Mouse (Mus musculus) midbrain, embryonic 16.5 days (tissue): ENCODE results near the gene Rabggtb. TPM values are rescaled to one million over a fixed set of nuclear protein-coding genes. Genes with fewer than 3 reads are reported as not detected.
A peak's percentile ranks its signal among the peaks of the same experiment; 100 is the strongest.

ENCODE experiments used
- ATAC-seq: fragments of 200-750 bp; cut with Nextera tagmentation; 2 replicates; pipeline ENCODE4 v1.8.0; 2017; ENCODE audit warnings: moderate TSS enrichment
- H3K27ac ChIP-seq: fragments of 300-500 bp; sonication (generic); 2 replicates; pipeline ENCODE4 v1.5.1; 2014; ENCODE audit warnings: mild to moderate bottlenecking, low read length, mixed read lengths
- H3K27me3 ChIP-seq: fragments of 300-500 bp; sonication (generic); 2 replicates; pipeline ENCODE4 v1.6.1; 2014; ENCODE audit warnings: low read depth, low read length, mixed read lengths; ENCODE audit not compliant: control insufficient read depth, insufficient read depth
- H3K36me3 ChIP-seq: fragments of 300-500 bp; sonication (generic); 2 replicates; pipeline ENCODE4 v1.6.1; 2014; ENCODE audit warnings: mild to moderate bottlenecking, low read length, moderate library complexity, mixed read lengths; ENCODE audit not compliant: control insufficient read depth, insufficient read depth
- H3K4me1 ChIP-seq: fragments of 300-500 bp; sonication (generic); 2 replicates; pipeline ENCODE4 v1.6.1; 2014; ENCODE audit warnings: mild to moderate bottlenecking, low read length, mixed read lengths; ENCODE audit not compliant: control insufficient read depth, insufficient read depth
- H3K4me2 ChIP-seq: fragments of 300-500 bp; sonication (generic); 2 replicates; pipeline ENCODE4 v1.6.1; 2014; ENCODE audit warnings: mild to moderate bottlenecking, low read length, mixed read lengths
- H3K4me3 ChIP-seq: fragments of 300-500 bp; sonication (generic); 2 replicates; pipeline ENCODE4 v1.5.1; 2014; ENCODE audit warnings: low read depth, mild to moderate bottlenecking, low read length, moderate library complexity, mixed read lengths
- H3K9ac ChIP-seq: fragments of 300-500 bp; sonication (generic); 2 replicates; pipeline ENCODE4 v1.6.1; 2014; ENCODE audit warnings: low read depth, low read length, mixed read lengths
- H3K9me3 ChIP-seq: fragments of 300-500 bp; sonication (generic); replicated peaks from 2 replicates; pipeline ENCODE4 v1.6.1; 2014; ENCODE audit warnings: mild to moderate bottlenecking, low read length, mixed read lengths; ENCODE audit not compliant: control insufficient read depth, poor library complexity, severe bottlenecking
- WGBS: fragments of 180-500 bp; shearing (Covaris S2); extraction: QIAGEN DNeasy Blood & Tissue Kit; methylation state at CpG from one replicate; pipeline ENCODE4 v1.1.7; 2014; 5-methylcytosine and 5-hydroxymethylcytosine counted together
- polyA plus RNA-seq: library from polyadenylated mRNA; unstranded; fragments of >200 nt; fragmentation: Nextera tagmentation; extraction: Ambion mirVana; gene quantifications from 2 replicates; pipeline ENCODE4 v1.2.1, GENCODE M21; 2015

Rabggtb gene
- polyA plus RNA-seq, result 49.3 and 56.5 TPM in 2 replicates

DNA sequence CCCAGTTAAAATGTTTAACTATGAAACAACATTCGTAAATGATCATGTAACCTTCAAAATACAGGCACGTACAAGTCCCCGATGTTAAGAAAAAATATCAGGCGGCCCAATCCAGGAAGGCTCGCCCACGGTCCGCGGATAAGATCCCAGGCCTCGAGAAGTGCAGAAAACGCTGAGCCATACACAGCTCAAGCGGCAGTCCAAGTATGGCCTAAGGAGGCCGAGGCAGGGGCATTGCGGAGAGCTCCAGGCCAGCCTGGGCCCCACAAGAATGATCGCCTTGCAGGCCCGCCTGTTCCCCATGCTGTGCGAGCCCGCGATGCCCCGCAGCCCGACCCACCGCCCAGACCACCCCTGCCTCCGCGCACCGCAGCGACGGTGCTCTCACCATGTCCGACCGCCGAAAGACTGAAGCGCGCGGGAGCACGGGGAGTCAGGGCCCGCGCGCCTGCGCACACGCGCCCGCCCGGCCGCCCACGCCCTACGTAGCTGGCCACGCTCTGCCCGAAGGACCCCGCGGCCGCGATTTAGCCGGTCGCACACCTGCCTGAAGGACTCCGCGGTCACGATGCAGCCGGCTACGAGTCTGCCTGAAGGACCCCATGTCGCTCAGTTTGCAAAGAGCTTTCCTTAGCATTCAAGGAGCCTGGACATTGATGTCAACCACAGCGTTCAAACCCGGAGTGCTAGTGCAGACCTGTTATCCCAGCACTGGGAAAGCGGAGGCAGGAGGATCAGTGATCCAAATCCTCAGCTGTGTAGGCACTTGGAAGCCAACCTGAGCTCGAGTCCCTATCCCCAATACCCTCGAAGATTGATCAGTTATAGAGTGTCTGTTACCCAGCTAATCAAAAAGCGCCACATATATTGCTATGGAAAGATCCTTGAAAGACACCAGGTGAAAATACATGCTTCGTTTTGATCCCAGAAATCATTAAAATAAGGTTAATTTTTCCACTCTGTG, at the start of gene Rabggtb:
TSS of gene Rabggtb (minus strand) at position 464 of the 964 bp plus-strand sequence.
- Histone ChIP-seq H3K4me1 (peaks cover 32% of the 10 kb centered on the region), H3K36me3 (peaks cover 26% of the 10 kb centered on the region), H3K4me2 (peak within 1 kb of the TSS; percentile 78), H3K27me3 (no peaks in the 10 kb centered on the region), H3K9ac (peak within 1 kb of the TSS; percentile 97), H3K27ac (peak within 1 kb of the TSS; percentile 92), H3K4me3 (peak within 1 kb of the TSS; percentile 86), H3K9me3 (no peaks in the 10 kb centered on the region)
- WGBS, result under 1% methylated on average over 64 of the region's 65 CpGs
- ATAC-seq, result peak; percentile 98

DNA sequence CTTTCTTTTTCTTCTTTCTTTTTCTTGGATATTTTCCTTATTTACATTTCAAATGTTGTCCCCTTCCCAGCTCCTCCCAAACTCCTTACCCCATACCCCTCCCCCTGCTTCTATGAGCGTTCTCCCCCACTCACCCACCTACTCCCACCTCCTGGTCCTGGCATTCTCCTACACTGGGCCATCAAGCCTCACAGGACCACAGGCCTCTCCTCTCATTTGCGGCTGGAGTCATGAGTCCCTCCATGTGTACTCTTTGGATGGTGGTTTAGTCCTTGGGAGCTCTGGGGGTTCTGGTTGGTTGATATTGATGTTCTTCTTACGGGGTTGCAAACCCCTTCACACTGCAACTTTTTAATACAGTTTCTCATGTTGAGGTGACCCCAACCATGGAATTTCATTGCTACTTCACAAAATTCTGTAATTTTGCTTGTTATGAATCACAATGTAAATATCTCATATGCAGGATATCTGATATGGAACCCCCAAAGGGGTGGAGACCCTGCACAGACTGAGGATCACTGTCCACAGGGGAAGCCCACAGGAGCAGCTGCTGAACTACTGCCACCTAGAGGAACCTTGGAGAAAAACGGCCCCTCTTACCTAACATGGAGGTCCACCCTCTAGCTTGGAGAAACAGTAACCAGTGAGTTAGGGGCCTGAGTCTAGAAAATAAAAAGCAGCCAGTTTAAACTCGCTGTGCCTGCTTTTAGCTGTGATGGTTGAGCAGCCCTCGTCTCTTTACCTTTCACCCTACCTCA, 49.0 kb upstream of the Rabggtb start:
- H3K9me3 ChIP-seq, result no peaks in the 10 kb centered on the region
- no peak overlapping the region for H3K4me2 ChIP-seq
- H3K27ac ChIP-seq, result no peak overlapping the region
- H3K4me3 ChIP-seq, result no peak overlapping the region
- H3K4me1 ChIP-seq, result no peaks in the 10 kb centered on the region
- H3K9ac ChIP-seq, result no peak overlapping the region
- 75% methylated on average over 6 of the region's 6 CpGs for WGBS
- H3K36me3 ChIP-seq, result no peaks in the 10 kb centered on the region
- no peaks in the 10 kb centered on the region for H3K27me3 ChIP-seq
- no peak for ATAC-seq

DNA sequence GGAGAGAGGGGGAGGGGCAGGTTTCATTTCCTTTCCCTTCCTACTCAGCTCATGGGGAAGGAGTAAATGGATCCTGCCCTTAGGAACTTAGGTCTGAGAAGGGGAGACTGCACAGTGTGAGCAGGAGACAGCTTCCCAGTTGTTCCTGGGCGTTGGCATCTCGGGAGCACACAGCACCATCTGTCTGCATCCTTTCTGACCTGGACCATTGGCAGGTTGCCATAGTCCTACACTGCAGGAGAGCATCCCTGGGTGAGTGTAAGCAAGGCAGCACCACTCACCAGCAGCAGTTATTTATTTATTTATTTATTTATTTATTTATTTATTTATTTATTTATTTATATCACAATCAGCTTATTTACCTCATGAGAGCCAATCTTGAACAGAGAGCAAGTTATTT, 48.1 kb upstream of the Rabggtb start:
- Histone ChIP-seq H3K27me3 (no peaks in the 10 kb centered on the region), H3K4me1 (no peaks in the 10 kb centered on the region), H3K9ac (no peak overlapping the region), H3K36me3 (no peaks in the 10 kb centered on the region), H3K27ac (no peak overlapping the region), H3K4me2 (no peak overlapping the region), H3K4me3 (no peak overlapping the region), H3K9me3 (no peaks in the 10 kb centered on the region)
- WGBS, result 55% methylated on average over 2 of the region's 2 CpGs
- ATAC-seq, result no peak

DNA sequence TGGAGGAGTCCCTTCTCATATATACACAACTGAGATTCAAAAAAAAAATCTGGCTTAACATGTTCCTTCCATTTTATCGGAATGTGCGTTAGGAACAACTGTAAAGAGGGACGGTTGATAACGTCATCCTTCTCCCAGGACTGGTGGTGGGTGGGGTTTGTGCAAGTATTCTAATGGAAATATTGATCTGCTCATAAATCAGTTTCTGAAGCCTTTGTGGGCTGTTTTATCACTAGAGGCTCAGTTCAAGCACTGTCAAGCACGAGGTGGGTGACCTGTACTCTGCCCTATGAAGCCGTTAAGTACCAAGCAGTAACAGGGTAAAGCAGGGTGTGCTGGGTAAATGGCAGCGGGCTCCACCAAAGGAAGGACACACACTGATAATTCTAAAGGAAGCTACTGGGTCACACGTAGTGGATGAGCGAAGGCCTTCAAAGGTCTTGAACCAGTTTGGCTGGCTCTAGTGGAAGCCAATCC, 47.0 kb upstream of the Rabggtb start:
- Histone ChIP-seq H3K36me3 (no peaks in the 10 kb centered on the region), H3K4me2 (no peak overlapping the region), H3K9ac (no peak overlapping the region), H3K27ac (no peak overlapping the region), H3K27me3 (no peaks in the 10 kb centered on the region), H3K4me3 (no peak overlapping the region), H3K9me3 (no peaks in the 10 kb centered on the region), H3K4me1 (no peaks in the 10 kb centered on the region)
- WGBS, result 81% methylated on average over 9 of the region's 9 CpGs
- ATAC-seq, result peak; percentile 57; the same call in 1 of the 2 replicates

DNA sequence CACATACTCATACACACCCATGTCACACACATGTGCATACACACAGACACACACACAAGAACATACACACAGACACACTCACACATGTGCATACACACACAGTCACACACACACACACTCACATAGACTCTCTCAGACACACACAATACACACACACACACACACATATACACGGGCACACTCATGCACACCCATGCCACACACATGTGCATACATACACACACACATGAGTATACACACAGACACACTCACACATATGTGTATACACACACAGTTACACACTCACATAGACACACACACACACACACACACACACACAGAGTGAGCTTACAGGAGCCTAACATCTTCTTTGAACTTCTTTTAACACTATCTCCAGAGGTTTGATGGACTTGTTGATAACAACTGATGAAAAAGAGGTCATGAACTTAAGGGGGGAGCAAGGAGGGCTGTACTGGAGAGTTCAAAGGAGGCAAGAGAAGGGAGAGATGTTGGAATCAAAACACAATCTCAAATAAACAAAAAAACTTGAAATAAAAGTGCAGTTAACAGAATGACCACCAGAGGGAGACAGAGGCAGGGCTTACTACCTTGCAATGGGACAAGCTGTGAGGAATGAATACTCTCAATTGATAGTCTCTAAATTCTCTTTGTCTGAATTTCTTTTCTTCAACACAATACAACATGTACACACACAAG, 46.4 kb upstream of the Rabggtb start:
- no peaks in the 10 kb centered on the region for H3K9me3 ChIP-seq
- WGBS, result 100% methylated on average over 1 of the region's 1 CpGs
- no peaks in the 10 kb centered on the region for H3K4me1 ChIP-seq
- no peaks in the 10 kb centered on the region for H3K36me3 ChIP-seq
- H3K4me2 ChIP-seq, result no peak overlapping the region
- H3K27me3 ChIP-seq, result no peaks in the 10 kb centered on the region
- no peak overlapping the region for H3K9ac ChIP-seq
- H3K4me3 ChIP-seq, result no peak overlapping the region
- peak; percentile 73 for ATAC-seq
- no peak overlapping the region for H3K27ac ChIP-seq

DNA sequence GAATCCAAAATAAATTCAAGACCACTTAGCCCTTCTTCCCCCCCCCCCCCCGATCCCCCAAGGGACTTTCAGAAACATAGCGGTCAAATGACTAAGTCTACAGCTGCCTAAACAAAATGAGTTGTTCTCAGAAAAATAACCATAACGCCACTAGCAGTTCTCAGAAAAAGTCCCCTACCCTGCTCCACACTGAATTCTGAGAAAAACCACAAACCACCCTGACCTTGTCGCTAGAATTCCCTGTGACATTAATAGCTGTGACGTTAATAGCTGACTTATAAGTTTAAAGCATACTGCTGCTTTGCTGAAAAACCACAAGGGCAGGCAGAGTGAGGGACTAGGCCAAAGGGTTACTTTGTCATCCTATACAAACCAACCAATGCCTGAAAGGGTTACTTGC, 45.1 kb upstream of the Rabggtb start:
- Histone ChIP-seq H3K36me3 (no peaks in the 10 kb centered on the region), H3K4me3 (no peak overlapping the region), H3K9ac (no peak overlapping the region), H3K4me1 (no peaks in the 10 kb centered on the region), H3K4me2 (no peak overlapping the region), H3K27me3 (no peaks in the 10 kb centered on the region), H3K9me3 (no peaks in the 10 kb centered on the region), H3K27ac (no peak overlapping the region)
- ATAC-seq, result no peak
- WGBS, result 93% methylated on average over 5 of the region's 5 CpGs

DNA sequence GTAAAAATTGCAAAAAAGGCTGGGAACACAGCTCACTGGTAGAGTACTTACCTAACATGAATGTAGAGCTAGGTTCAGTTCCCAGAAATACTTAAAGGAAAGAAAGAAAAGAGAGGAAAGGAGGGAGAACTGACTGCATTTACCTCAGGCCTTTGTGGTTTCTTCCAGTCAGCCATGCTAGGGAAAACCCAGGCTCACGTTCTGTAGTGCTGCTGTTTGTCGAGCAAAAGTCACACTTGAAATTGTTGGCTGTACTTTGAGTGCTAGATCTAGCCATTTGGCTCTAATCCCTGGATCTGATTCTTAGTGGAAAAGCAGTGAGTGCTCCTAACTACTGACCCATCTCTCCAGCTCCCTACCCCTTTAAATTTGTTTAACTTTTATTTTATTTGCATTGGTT, 35.4 kb upstream of the Rabggtb start:
- H3K4me3 ChIP-seq, result no peak overlapping the region
- no peaks in the 10 kb centered on the region for H3K36me3 ChIP-seq
- H3K9ac ChIP-seq, result no peak overlapping the region
- H3K4me1 ChIP-seq, result 0 out of 2 replicates have a peak, but pooled peaks cover under 1% of the 10 kb centered on the region
- no peak overlapping the region for H3K27ac ChIP-seq
- H3K27me3 ChIP-seq, result no peaks in the 10 kb centered on the region
- H3K4me2 ChIP-seq, result no peak overlapping the region
- 78% methylated on average over 2 of the region's 2 CpGs for WGBS
- H3K9me3 ChIP-seq, result no peaks in the 10 kb centered on the region
- no peak for ATAC-seq

DNA sequence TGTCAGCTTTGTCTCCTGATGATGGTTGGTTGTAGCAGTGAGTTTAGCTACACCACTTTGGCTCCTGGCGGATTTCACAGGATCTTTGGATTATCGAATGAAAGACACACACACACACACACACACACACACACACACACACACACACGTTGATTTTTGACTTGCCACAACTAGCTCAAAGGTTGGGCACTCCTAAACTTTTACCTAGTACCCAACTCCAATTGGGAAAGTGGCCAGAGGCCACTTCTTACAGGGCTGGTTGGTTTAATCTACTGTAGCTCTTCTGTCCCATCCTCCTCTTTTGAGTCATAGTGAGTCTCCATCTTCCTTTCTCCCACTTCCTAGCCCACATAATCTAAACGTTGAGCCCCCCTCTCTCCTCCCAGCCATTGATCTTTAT, 34.5 kb upstream of the Rabggtb start:
- Histone ChIP-seq H3K4me2 (no peak overlapping the region), H3K4me3 (no peak overlapping the region), H3K9me3 (no peaks in the 10 kb centered on the region), H3K36me3 (no peaks in the 10 kb centered on the region), H3K9ac (no peak overlapping the region), H3K4me1 (peaks cover 5% of the 10 kb centered on the region; the same call in 1 of the 2 replicates), H3K27me3 (no peaks in the 10 kb centered on the region), H3K27ac (no peak overlapping the region)
- WGBS, result 70% methylated on average over 4 of the region's 4 CpGs
- no peak for ATAC-seq
